Mouse (Mus musculus): ENCODE results near the gene Abcc12.

GRCm38 (mm10) chr8:86453697-86454480 is 126.6 kb downstream of the Abcc12 start:
- no peak for TF ChIP-seq CTCF (conservative IDR thresholded peaks at IDR 0.05 in 1 of 2, IDR thresholded peaks at IDR 0.05 in 1 of 2; ENCODE audit: low read depth in 2 of 2, low read length in 2 of 2)
- no peak for TF ChIP-seq SIN3A (IDR thresholded peaks at IDR 0.05; ENCODE audit: low read length)
- no peak for TF ChIP-seq POLR2A (IDR thresholded peaks at IDR 0.05; ENCODE audit: low read depth, low read length)
- TF ChIP-seq RAD21 (IDR thresholded peaks at IDR 0.05; ENCODE audit: low read depth, low read length): no peak
- TF ChIP-seq MAX (IDR thresholded peaks at IDR 0.05; ENCODE audit: low read length): no peak
- no peak for TF ChIP-seq MYC (IDR thresholded peaks at IDR 0.05; ENCODE audit: low read depth, low read length)
- TF ChIP-seq CHD2 (IDR thresholded peaks at IDR 0.05; ENCODE audit: low read length): no peak
- TF ChIP-seq POLR2AphosphoS2 (IDR thresholded peaks at IDR 0.05; ENCODE audit: low read depth, low read length): no peak
- TF ChIP-seq ELF1 (IDR thresholded peaks at IDR 0.05; ENCODE audit: low read depth, low read length): no peak
- TF ChIP-seq IRF4 (IDR thresholded peaks at IDR 0.05; ENCODE audit: low read depth, low read length): no peak
- TF ChIP-seq ZMIZ1 (IDR thresholded peaks at IDR 0.05; ENCODE audit: low read depth, low read length): no peak
- TF ChIP-seq EP300 (IDR thresholded peaks at IDR 0.05; ENCODE audit: low read length): no peak
- TF ChIP-seq HCFC1 (IDR thresholded peaks at IDR 0.05; ENCODE audit: low read depth, low read length): no peak
- TF ChIP-seq ZC3H11A (IDR thresholded peaks at IDR 0.05; ENCODE audit: low read depth, low read length): no peak
